Mouse (Mus musculus): ENCODE measurements around the gene Lgi2.

Lgi2 gene

GRCm38 (mm10) chr5:52565813-52566531 lies at the start of gene Lgi2:
TSS of gene Lgi2 (minus strand) at chr5:52566462.
- DNase-seq (ENCODE audit: low read depth): no peak

GRCm38 (mm10) chr5:52615421-52615820 lies 49.2 kb upstream of the Lgi2 start:
- no peak for DNase-seq (ENCODE audit: low read depth)

GRCm38 (mm10) chr5:52614686-52615085 lies 48.4 kb upstream of the Lgi2 start:
- peak; percentile 21 for DNase-seq (ENCODE audit: low read depth)

- no peak for DNase-seq (ENCODE audit: low read depth)
These were observed 46.5 kb upstream of the Lgi2 start for GRCm38 (mm10) chr5:52612776-52613175.

- no peak for DNase-seq (ENCODE audit: low read depth)
These were observed 45.1 kb upstream of the Lgi2 start for GRCm38 (mm10) chr5:52611315-52611895.

- no peak for DNase-seq (ENCODE audit: low read depth)
These were observed 44.0 kb upstream of the Lgi2 start for GRCm38 (mm10) chr5:52610306-52610705.

- no peak for DNase-seq (ENCODE audit: low read depth)
These were observed 43.4 kb upstream of the Lgi2 start for GRCm38 (mm10) chr5:52609672-52610071.

- DNase-seq (ENCODE audit: low read depth): peak; percentile 61
These were observed 38.4 kb upstream of the Lgi2 start for GRCm38 (mm10) chr5:52604582-52605041.

GRCm38 (mm10) chr5:52590612-52591011 lies 24.4 kb upstream of the Lgi2 start:
- DNase-seq (ENCODE audit: low read depth): no peak

- DNase-seq (ENCODE audit: low read depth): no peak
These were observed 22.4 kb upstream of the Lgi2 start for GRCm38 (mm10) chr5:52588650-52589049.

GRCm38 (mm10) chr5:52587291-52587733 lies 21.1 kb upstream of the Lgi2 start:
- peak; percentile 8 for DNase-seq (ENCODE audit: low read depth)

- no peak for DNase-seq (ENCODE audit: low read depth)
These were observed 6.3 kb upstream of the Lgi2 start for GRCm38 (mm10) chr5:52572572-52572971.

- no peak for DNase-seq (ENCODE audit: low read depth)
These were observed 4.5 kb upstream of the Lgi2 start for GRCm38 (mm10) chr5:52570746-52571145.

GRCm38 (mm10) chr5:52565214-52565812 lies 949 bp downstream of the Lgi2 start:
- DNase-seq (ENCODE audit: low read depth): no peak

GRCm38 (mm10) chr5:52564351-52564750 lies 1.9 kb downstream of the Lgi2 start:
- no peak for DNase-seq (ENCODE audit: low read depth)

GRCm38 (mm10) chr5:52560240-52560639 lies 6.0 kb downstream of the Lgi2 start:
- peak; percentile 4 for DNase-seq (ENCODE audit: low read depth)

- no peak for DNase-seq (ENCODE audit: low read depth)
These were observed 10.7 kb downstream of the Lgi2 start for GRCm38 (mm10) chr5:52555526-52555925.

- DNase-seq (ENCODE audit: low read depth): no peak
These were observed 15.0 kb downstream of the Lgi2 start for GRCm38 (mm10) chr5:52551318-52551632.

- DNase-seq (ENCODE audit: low read depth): no peak
These were observed 15.5 kb downstream of the Lgi2 start for GRCm38 (mm10) chr5:52550613-52551317.

- peak; percentile 22 for DNase-seq (ENCODE audit: low read depth)
These were observed 19.3 kb downstream of the Lgi2 start for GRCm38 (mm10) chr5:52546950-52547349.

GRCm38 (mm10) chr5:52543770-52544169 lies 22.5 kb downstream of the Lgi2 start:
- DNase-seq (ENCODE audit: low read depth): no peak

- DNase-seq (ENCODE audit: low read depth): peak; percentile 35
These were observed 26.1 kb downstream of the Lgi2 start for GRCm38 (mm10) chr5:52540186-52540585.

- DNase-seq (ENCODE audit: low read depth): no peak
These were observed 26.8 kb downstream of the Lgi2 start for GRCm38 (mm10) chr5:52539483-52539882.
